Mouse (Mus musculus): ENCODE results near the gene Ntn4. TPM values are rescaled to one million over a fixed set of nuclear protein-coding genes. Genes with fewer than 3 reads are reported as not detected.

The Ntn4 gene
- polyA plus RNA-seq, 1 experiment from 2014 or later, result 2.0 TPM

Other genes with a start within 250 kb of the Ntn4 start
- gene Lta4h, start 187.3 kb upstream of the Ntn4 start, polyA plus RNA-seq (2014; fragmentation: Nextera tagmentation; extraction: Ambion mirVana), result 73.0 and 99.3 TPM in 2 replicates
- gene Hal, start 151.9 kb upstream of the Ntn4 start, polyA plus RNA-seq (2014; fragmentation: Nextera tagmentation; extraction: Ambion mirVana), result 0.27 TPM in 1 of 2 replicates, not detected in the other
- gene Amdhd1, start 100.6 kb upstream of the Ntn4 start, polyA plus RNA-seq (2014; fragmentation: Nextera tagmentation; extraction: Ambion mirVana), result not detected in 2 replicates
- gene Ccdc38, start 100.0 kb upstream of the Ntn4 start, polyA plus RNA-seq (2014; fragmentation: Nextera tagmentation; extraction: Ambion mirVana), result 0.34 and 0.53 TPM in 2 replicates
- gene Snrpf, start 51.0 kb upstream of the Ntn4 start, polyA plus RNA-seq (2014; fragmentation: Nextera tagmentation; extraction: Ambion mirVana), result 75.9 and 87.0 TPM in 2 replicates
- 0.26 and 0.84 TPM in 2 replicates for gene Usp44, start 190.9 kb downstream of the Ntn4 start, polyA plus RNA-seq (2014; fragmentation: Nextera tagmentation; extraction: Ambion mirVana)

All from midbrain, embryonic 14.5 days (tissue).